Mouse (Mus musculus): ENCODE measurements around the gene Fstl3.

Gene Fstl3

DNA sequence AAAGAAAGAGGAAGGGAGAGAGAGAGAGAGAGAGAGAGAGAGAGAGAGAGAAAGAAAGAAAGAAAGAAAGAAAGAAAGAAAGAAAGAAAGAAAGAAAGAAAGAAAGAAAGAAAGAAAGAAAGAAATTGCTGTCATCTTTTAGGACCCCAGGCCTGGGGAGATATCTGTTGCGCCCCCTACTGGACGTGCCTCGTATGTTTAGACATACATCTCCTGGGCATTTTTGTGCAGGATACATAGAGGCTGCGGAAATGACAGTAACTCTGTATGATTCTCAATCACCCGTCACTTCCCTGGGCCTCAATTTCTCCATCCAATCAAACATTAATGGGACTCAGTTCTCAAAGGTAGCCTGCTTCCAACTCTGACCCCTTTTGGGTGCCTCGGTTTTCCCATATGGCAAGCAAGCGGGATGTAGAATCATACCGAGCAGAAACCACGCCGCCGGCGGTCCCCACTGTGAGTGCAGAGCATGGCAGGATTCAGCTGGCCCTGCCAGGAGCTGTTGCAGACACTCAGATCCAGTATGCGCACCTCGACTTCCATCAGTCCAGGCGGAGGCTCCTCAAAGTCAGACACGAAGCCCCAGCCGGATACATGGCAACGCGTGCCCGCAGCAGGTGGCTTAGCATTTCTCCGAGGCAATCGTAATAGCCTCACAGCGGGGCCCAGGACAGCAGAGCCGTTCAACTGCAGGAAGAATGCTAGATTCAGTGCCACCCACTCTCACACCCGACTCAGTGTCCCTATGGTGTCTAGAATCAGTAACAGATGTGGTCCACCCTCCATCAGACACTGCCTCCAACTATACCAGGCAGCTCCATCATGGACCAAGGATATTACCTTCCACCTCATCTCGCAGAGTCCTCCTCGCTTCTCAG lies 7.1 kb downstream of the Fstl3 start:
- no peak for DNase-seq (ENCODE audit: low read depth, low spot score)

DNA sequence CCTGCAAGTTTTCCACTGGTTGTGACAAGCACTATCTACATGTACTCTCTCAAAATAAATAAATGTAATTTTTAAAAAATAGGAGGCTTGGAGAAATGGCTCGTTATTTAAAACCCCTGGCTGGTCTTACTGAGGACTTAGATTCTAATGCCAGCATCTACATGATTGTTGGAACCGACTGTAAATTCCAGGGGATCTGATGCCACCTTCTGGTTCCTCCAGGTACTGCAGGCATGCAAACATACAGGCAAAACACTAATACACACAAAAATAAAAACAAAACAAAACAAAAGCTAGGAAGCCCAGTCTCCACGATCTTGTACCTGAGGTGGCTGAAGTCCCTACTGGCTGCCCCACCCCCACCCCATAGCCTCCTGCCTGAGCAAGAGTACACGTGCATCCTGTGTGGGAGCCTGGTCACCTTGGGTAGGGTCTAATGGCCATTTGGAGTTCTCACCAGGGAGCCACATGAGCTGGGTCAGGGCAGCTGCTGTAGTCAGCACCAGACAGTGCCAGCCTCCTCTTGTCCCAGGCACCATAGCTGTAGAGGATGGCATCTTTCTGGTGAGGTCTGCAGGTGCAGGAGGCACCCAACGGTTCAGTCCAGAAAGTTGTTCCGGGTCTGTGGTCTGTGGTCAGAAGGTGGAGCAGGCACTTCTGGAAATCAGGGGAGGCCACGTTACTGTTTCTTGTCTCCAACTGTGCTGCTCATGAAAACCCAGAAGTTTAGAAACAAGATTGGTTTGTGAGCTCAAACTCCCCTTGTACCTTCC lies 11.5 kb downstream of the Fstl3 start:
- peak; percentile 60 for DNase-seq (ENCODE audit: low read depth, low spot score)

DNA sequence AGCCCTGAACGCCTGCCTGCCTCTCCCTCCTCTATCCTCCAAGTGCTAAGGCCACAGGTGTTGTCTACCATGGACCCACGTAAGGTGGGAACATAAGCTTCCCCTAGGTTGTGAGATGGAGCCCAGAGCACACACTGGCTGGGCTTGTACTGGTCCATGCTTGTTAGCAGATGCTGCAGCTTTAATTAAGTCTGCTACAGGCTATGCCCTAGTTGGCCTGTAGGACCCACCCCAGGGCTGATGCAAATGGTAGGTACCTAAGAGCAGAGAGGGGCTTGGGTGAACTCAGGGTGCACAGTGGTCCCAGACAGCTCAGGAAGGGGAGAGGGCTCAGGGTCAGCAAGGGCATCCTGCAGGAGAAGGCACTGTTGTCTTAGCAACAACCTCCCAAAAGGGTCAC lies 12.5 kb downstream of the Fstl3 start:
- DNase-seq (ENCODE audit: low read depth, low spot score): no peak

DNA sequence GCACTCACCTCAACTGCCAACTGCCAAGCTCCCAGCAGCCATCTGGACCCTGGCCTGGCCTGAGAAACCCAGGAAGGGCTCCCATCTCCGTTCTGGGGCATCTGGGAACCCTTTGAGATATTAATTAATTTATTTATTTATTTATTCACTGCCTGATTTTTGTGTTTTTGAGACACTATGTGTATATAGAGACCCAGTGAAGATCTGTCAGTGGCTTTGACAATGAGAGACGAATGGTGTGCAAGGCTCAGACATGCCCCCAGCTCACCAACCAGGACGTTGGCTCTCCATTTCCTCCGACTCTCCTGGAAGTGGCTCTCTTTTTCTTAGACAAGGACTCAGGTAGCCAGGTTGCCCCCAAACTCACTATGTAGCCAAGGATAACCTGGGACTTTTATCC lies 13.8 kb downstream of the Fstl3 start, which contains the start of gene Prss57:
Gene Prss57 (minus strand): TSS at position 101 of the 400 bp plus-strand sequence.
- DNase-seq (ENCODE audit: low read depth, low spot score): no peak

DNA sequence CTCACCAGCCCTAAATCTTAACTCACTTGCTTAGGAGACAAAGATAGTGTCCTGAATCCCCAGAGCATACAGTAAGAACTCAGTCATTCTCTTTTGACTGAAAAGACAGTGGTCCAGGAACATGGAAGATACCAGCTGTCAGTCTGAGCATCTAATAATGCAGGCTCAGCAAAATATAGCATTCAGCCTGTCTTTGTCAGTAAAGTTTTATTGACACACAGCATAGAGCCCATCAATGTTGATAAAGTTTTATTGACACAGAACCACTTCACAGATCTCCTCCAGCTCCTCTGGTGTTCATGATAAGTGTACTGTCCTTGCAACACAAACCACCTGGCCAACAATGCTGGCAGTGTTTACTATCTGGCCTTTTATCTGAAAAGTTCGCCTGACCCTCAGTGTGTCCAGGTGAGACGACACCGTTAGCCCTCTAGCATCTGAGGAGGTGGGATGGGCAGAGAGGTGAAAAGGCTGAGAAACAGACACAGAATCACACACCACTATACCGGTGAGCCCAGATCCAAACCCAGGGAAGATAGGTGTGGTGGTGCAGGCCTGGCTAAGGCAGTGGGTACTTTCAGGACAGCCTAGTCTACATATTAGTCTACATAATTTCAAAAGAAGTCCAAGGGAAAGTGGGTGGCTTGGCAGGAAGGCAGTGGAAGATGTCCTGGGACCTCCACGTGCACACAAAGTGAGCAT lies 15.4 kb downstream of the Fstl3 start:
- DNase-seq (ENCODE audit: low read depth, low spot score): no peak

DNA sequence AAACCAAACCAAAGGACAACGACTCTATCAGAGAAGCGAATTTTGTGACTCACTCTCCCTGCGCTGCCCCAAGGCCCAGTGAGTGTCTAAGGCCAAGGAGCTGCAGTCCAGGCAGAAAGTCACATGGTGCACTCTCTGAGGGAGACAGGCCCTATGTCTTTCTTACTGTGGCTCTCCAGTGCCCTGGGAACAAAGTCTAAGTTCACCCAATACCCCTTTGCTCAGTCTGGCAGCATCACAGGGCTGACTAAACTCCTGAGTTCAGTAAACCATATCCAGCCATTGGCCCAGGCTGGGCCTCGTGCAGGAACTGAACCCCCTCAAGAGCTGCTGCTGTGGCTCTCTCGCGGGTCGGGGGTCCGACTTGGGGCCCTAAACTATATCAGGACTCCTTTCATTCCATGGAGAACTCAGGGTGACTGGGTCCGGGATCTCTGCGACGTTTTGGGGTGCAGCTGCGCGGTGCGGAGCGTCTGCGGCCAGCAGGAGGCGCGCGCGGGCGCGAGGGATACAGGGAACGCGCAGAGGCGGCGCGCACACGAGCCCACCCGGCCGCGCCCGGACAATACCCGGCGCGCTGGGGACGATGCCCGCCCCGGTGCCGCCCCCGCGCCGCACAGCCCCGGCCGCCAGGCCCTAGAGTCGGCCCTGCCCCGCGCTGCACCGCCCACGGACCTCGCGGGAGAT lies 16.1 kb downstream of the Fstl3 start, which contains the start of gene Palm:
Gene Palm (plus strand): TSS at position 522 of the 687 bp plus-strand sequence.
- no peak for DNase-seq (ENCODE audit: low read depth, low spot score)

DNA sequence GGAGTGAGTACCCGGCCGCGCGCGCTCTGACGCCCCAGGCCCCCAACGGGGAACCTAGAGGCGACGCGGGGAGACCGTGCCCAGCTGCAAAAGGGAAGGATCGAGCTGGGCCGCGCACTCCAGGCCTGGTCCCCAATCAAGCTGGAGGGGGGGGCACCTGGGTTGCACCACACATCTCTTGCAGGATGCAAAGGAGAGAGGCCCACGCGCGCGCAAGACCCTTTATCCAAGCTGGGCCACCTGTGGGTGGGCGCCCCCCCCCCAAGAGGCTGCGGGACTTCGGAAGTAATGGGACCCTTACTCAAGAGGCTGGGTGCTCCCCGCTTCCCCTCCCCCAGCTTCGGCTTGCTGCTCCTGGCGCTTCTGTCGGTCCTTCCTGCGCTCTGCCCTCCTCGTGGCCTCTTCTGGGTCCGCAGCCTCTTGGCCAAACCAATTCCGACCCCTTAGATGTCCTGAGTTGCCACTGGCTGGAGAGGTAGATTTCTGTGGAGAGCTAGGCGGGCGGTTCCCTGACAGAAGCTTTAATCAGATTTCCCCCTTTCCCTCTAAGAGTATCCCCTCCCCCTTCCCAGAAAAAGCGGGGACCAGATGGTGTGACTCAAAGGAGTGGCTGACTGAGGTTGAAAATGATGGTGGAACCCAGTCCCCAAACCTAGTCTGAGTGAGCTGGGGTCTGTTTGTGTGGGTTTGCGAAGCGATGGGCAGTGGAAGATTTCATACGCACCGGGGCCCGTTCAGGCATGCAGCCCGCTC lies 16.8 kb downstream of the Fstl3 start:
- no peak for DNase-seq (ENCODE audit: low read depth, low spot score)

DNA sequence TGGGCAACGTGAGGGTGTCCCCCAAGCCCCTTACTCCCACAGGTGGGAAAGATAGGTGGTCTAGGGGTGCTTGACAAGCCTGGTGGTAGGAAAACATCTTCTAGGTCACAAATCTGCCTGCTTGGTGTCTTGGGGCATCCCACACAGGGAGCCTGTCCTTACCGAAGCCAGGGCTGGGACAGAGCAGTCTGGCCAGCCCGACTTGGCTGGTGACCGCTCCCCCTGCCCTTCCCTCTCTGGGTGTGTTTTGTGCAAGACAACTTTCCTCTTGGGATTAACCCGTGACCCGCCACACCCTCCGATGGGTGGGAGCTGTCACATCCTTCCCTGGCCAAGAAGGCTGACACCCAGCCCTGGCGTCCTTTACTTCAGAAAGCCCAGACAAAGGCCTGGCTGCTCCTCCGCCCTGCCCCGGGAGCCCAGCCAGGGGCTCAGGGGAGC lies 17.4 kb downstream of the Fstl3 start:
- DNase-seq (ENCODE audit: low read depth, low spot score): no peak

DNA sequence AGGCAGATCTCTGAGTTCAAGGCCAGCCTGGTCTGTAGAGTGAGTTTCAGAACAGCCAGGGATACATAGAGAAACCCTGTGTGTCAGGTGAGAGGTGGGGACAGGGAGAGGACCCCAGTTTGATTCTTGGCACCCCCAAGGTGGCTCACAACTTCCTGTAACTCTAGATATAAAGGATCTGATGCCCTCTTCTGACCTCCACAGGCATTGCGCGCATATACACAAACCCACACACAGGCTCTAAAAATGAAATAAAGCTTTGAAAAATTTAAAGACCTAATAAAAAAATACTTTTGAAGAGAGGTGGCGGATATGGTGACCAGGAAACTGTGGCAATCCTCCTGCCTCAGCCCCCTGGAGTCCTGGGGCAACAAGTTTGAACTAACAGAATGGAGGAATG lies 18.8 kb downstream of the Fstl3 start:
- DNase-seq (ENCODE audit: low read depth, low spot score): no peak

DNA sequence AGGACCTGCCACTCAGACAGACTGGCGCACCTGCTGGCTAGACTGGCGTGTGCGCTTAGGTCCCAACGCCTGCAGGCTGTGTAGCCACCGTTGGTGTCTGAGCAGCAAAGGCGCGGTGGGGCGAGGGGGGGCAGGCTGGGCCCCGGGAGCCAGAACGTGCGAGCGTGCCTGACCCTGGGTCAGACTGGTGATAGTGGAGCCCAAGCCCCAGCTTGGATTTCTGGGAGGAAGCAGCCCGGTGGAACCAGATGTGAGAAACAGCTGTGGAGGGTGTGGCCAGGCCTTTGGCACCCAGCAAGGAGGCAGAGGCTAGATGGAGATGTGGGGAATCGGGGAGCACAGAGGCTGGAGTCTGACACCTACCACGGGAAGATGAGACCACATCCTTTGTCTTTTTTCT lies 20.3 kb downstream of the Fstl3 start:
- no peak for DNase-seq (ENCODE audit: low read depth, low spot score)

DNA sequence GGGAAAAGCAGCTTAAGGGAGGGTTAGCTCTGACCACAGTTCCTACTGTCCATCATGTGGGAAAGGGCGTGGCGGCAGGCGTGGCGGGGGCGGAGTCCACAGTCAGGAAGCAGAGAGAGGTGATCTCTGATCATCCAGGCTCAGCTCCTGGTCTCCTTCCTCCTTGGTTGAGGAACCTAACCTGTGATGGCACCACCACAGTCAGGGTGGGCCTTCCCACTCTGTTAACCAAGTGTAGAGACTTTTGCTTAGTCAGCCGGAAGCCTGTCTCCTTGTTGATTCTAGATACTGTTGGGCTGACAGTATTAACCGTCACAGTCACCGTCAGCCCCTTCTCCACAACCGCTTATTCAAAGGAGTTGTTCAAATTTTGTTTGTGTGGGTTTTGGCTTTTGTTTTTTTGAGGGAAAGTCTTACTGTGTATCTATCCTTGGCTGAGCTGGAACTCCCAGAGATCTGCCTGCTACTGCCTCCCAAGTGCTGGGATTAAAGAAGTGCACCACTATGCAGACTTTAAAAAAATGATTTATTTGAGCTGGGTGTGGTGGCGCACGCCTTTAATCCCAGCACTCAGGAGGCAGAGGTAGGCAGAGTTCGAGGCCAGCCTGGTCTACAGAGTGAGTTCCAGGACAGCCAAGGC lies 21.3 kb downstream of the Fstl3 start:
- DNase-seq (ENCODE audit: low read depth, low spot score): no peak

DNA sequence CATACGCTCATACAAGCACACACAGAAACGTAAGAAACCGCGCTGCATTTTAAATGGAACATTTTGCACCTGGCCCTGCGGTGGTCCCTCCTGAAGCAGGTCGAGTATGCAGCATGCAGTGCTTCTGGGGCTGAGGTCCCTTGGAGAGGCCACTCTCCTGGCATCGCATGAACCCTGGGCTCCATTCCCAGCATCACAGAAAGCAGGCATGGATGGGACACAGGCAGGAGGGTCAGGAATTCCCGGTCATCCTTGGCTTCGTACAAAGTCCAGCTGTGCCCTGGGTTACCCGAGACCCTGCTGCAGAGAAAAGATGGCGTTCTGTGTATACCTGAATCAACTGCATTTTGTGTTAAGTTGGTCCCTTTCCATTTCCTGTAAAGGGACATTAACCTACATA lies 23.4 kb downstream of the Fstl3 start:
- DNase-seq (ENCODE audit: low read depth, low spot score): no peak

DNA sequence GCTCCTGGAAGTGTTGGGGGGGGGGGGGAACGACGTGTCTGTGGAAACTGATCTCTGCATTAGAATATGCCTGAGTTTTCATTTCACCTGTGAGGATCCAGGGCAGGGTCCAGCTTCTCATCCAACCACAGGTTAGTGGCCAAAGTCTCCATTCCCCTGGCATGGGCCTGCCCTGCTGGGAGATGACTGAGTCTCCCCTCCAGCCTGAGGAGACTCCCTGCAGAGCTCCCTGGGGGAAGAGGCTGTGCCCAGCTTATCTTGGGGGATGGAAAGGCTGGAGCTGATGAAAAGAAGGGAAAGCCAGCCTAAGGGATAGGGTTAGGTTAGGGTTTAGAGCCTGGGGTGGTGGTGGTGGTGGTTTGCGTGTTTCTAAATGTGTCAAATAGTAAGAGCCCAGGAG lies 24.8 kb downstream of the Fstl3 start:
- DNase-seq (ENCODE audit: low read depth, low spot score): no peak

DNA sequence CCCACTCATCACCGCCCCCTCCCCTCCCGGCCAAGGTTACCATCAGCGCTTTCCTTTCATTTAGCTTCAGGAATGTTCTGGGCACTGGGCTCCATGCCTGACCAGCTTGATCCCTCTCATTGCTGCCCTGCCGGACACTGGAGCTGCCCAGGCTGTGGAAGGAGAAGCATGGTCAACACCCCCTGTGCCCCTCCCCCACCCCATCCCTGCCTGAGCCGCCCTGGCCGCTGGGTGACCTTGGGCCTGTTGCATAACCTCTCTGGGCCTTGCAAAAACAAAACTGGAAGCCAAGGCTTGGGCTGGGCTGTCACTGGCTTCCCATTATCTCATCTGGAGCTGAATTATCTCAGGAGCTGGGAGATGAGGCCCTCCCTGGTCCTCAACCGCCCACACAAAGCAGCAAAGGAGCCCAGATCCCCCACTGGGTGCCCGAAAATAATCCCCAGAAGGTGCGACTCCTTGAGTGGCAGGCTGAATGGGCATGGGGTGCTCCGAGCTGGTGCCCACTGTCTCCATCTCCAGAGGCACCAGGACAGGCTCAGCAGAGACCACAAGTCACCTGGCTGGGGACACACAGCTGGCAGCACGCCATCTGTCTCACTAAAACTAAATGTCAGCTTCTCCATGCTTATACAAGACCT lies 25.4 kb downstream of the Fstl3 start:
- no peak for DNase-seq (ENCODE audit: low read depth, low spot score)

DNA sequence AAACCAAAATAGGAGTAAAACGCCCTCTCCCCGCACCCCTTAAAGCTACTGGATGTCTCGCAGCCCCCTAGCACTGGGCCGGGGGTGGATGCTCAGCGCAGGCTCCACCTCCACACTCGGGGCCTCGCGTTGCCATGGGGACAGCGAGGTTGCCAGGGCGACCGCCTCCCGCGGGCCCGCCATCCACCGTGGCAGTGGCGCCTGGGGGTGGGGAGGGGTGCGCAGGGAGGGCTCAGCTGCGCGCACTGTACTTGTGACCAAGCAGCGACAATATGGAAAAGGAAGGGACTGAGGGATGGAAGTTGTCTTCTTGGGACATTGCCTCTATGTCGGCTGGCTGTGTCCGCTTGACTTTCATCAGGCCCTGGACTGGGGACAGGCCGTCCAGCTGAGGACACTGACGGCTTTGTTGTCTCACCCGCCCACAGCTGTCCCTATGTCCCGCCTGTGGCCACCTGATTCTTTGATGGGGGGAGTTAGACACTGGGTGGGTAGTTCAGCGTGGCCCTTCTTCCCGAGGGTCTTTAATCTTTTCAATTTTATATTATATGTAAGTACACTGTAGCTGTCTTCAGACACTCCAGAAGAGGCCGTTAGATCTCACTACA lies 26.7 kb downstream of the Fstl3 start:
- DNase-seq (ENCODE audit: low read depth, low spot score): no peak

DNA sequence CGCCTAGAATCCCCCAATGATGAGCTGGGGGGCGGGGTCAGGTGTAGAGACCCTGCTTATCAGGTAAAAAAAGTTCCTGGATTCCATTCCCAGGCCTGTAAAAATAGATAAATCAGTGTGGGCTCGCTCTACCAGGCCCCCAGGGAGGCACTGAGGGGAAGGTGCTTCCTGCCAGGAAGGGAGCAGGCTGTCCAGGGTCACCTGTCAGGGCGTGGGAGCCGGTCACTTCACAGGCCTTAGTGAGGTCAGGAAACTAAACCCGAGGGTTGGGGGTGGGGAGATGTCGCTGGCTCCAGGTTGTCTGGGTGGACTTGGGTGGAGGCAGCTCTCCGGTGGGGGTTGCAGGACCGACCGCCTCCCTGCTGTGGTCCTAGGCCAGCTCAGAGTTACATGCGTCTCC lies 28.6 kb downstream of the Fstl3 start:
- no peak for DNase-seq (ENCODE audit: low read depth, low spot score)

DNA sequence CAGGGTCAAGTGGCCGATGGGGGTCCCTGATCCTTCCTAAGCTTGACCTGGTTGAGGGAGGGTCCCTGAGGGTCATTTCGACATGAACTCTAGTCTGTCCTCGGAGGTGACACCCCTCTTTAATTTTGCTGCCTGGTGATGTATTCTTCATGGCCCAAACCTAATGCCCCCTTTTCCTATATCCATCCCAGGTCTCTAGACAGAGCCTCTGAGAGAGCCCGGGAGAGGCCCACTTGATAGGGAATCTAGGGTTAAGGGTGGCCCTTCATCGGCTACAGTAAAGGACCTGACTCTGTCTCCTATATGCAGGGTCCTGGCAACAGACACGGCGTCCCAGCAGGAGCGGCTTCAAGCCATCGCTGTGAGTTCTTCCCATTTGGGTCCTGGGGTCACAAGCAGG lies 29.3 kb downstream of the Fstl3 start:
- DNase-seq (ENCODE audit: low read depth, low spot score): no peak

DNA sequence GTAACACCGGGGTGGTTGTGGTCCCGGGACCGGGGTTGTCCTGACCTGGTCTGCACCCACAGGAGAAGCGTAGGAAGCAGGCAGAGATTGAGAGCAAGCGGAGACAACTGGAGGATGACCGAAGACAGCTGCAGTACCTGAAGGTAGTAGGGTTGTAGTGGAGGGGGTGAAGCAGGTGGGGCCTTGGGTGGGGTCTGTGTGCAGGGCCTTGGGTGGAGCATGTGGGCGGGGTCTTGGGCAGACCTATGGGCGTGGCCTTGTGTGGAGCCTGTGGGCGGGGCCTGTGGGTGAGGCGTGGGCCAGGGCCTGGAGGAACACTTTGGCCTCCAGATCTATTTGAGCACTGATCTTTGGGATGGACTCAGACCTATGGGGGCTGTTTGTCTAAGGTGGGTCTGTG lies 29.9 kb downstream of the Fstl3 start:
- no peak for DNase-seq (ENCODE audit: low read depth, low spot score)

DNA sequence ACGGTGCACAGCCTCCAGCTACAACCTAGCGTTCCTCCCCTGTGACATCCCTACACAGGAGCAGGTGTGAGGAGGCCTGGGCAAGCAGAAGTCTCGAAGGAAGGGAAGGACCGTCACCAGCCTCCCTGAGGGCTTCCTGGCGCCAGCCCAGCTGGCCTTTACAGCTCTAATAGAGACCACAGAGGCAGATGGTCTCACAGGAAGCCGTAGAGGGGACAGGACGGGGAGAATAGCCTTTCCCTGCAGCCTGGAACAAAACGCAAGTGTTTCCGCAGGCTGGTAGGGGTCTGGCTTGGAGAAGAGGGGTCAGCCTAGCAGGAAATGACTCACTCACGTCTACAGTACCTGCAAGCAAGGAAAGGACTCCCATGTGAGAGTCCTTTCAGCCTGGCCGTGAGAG lies 30.8 kb downstream of the Fstl3 start:
- no peak for DNase-seq (ENCODE audit: low read depth, low spot score)

All from c-Kit-negative CD71-positive TER-119-positive erythroid progenitor cells, embryonic 14.5 days (primary cell).